In genomic region chr12:34498331-34498730, GRCm38 (mm10) we compare ENCODE assay signal across 17 mouse cellular contexts.
DNase-seq lines count a peak whose midpoint lies in the region; ATAC-seq lines count a peak whose summit lies in the region.
"Had no signal": no experiment of that assay in that cellular context is flagged by ENCODE, and none has a peak within 500 bp of the region (broad histone marks: within the 10 kb centered on the region; RNA-seq: fewer than 3 reads in every experiment).

No protein-coding gene starts in this region.

- no peak for ATAC-seq in heart, embryonic 14.5 days (ENCODE audit: insufficient number of reproducible peaks, insufficient read depth, low FRiP score, low read depth)
- ATAC-seq in forebrain, embryonic 16.5 days: peak; percentile 64
- no peak for ATAC-seq in megakaryocyte-erythroid progenitor cell, adult 5-6 weeks (replicated peaks; ENCODE audit: low FRiP score, low TSS enrichment, poor library complexity, severe bottlenecking)
- ATAC-seq: intestine, postnatal 0 days had no signal

- no peak overlapping the region for H3K4me3 ChIP-seq in heart, embryonic 14.5 days (ENCODE audit: control insufficient read depth in 1 of 2, insufficient read depth in 1 of 2, low read depth in 1 of 2, low read length in 2 of 2)
- H3K4me3 ChIP-seq in forebrain, embryonic 16.5 days (replicated peaks; ENCODE audit: low read length): no peak overlapping the region
- H3K4me3 ChIP-seq: embryonic facial prominence, embryonic 12.5 days; hindbrain, embryonic 13.5 days; limb, embryonic 13.5 days; megakaryocyte, embryonic 14.5 days; neural tube, embryonic 12.5 days had no signal

- H3K27ac ChIP-seq in heart, embryonic 14.5 days (replicated peaks in 1 of 2; ENCODE audit: control insufficient read depth in 1 of 2, insufficient read depth in 1 of 2, low read depth in 2 of 2, low read length in 2 of 2): peak overlapping the region in 1 of 2 experiments; percentile 25; a peak in 1 of 4 replicates
- H3K27ac ChIP-seq in forebrain, embryonic 16.5 days (ENCODE audit: low read length): peak overlapping the region; percentile 50
- H3K27ac ChIP-seq: embryonic facial prominence, embryonic 12.5 days; hindbrain, embryonic 13.5 days; limb, embryonic 13.5 days; liver, embryonic 14.5 days; neural tube, embryonic 12.5 days had no signal

- H3K4me1 ChIP-seq in heart, embryonic 14.5 days (ENCODE audit: control insufficient read depth in 2 of 2, insufficient read depth in 2 of 2, low read length in 2 of 2): peaks cover 4 to 38% of the 10 kb centered on the region in 2 experiments; a peak in 3 of 4 replicates
- H3K4me1 ChIP-seq in forebrain, embryonic 16.5 days (replicated peaks; ENCODE audit: control insufficient read depth, insufficient read depth, low read length): peaks cover 11% of the 10 kb centered on the region
- H3K4me1 ChIP-seq: embryonic facial prominence, embryonic 12.5 days; neural tube, embryonic 12.5 days had no signal

- H3K9me3 ChIP-seq in heart, embryonic 14.5 days (ENCODE audit: control insufficient read depth, low read length): no peaks in the 10 kb centered on the region
- H3K9me3 ChIP-seq in forebrain, embryonic 16.5 days (ENCODE audit: control insufficient read depth, low read length): no peaks in the 10 kb centered on the region
- H3K9me3 ChIP-seq: embryonic facial prominence, embryonic 12.5 days; hindbrain, embryonic 13.5 days; limb, embryonic 13.5 days; megakaryocyte, embryonic 14.5 days; neural tube, embryonic 12.5 days had no signal

- DNase-seq in heart, postnatal 36 days: no peak
- peak; percentile 32 for DNase-seq in 3T3-L1 (ENCODE audit: low read depth, low spot score)
- peak; percentile 83 for DNase-seq in Muller cell, postnatal 12 days (ENCODE audit: inconsistent ontology term)
- no peak for DNase-seq in thymus, postnatal 0 days (ENCODE audit: low spot score)
- DNase-seq: adrenal gland, postnatal 10 days; cerebellum, adult 2 months; thymus, postnatal 25 days had no signal

- H3K36me3 ChIP-seq in heart, embryonic 14.5 days (ENCODE audit: control insufficient read depth, insufficient read depth, low read length): no peaks in the 10 kb centered on the region
- H3K36me3 ChIP-seq in forebrain, embryonic 16.5 days (ENCODE audit: control insufficient read depth, insufficient read depth): no peaks in the 10 kb centered on the region
- H3K36me3 ChIP-seq: embryonic facial prominence, embryonic 12.5 days; hindbrain, embryonic 13.5 days; limb, embryonic 13.5 days; neural tube, embryonic 12.5 days had no signal

- WGBS in heart, embryonic 14.5 days: 78% methylated on average over 8 of the region's 8 CpGs
- WGBS in forebrain, embryonic 16.5 days: 33% methylated on average over 8 of the region's 8 CpGs

- 0 out of 2 replicates have a peak overlapping the region, but pooled peaks have one; percentile 44 for H3K9ac ChIP-seq in heart, embryonic 14.5 days (ENCODE audit: low read length)
- no peak overlapping the region for H3K9ac ChIP-seq in forebrain, embryonic 16.5 days (replicated peaks; ENCODE audit: low read depth, low read length)
- H3K9ac ChIP-seq: embryonic facial prominence, embryonic 12.5 days; hindbrain, embryonic 13.5 days; limb, embryonic 13.5 days; liver, embryonic 14.5 days; neural tube, embryonic 12.5 days had no signal

- H3K27me3 ChIP-seq in heart, embryonic 14.5 days (ENCODE audit: control insufficient read depth, insufficient read depth, low read length): no peaks in the 10 kb centered on the region
- H3K27me3 ChIP-seq in forebrain, embryonic 16.5 days (replicated peaks; ENCODE audit: control insufficient read depth, insufficient read depth, low read length): no peaks in the 10 kb centered on the region
- H3K27me3 ChIP-seq: embryonic facial prominence, embryonic 12.5 days; hindbrain, embryonic 13.5 days; limb, embryonic 13.5 days; megakaryocyte, embryonic 14.5 days; neural tube, embryonic 12.5 days had no signal

- intact Hi-C loops in heart, postnatal 36 days (cut with DNase I): no loop called here

- H3K4me2 ChIP-seq in heart, embryonic 14.5 days (ENCODE audit: low read length): peak overlapping the region; percentile 60
- H3K4me2 ChIP-seq in forebrain, embryonic 16.5 days (ENCODE audit: low read length): no peak overlapping the region
- H3K4me2 ChIP-seq: embryonic facial prominence, embryonic 12.5 days; hindbrain, embryonic 13.5 days; limb, embryonic 13.5 days; neural tube, embryonic 12.5 days had no signal

Comparison
In these comparisons a context has a peak if more than half of its experiments do, and no peak if none do; other contexts are left out.
1. DNase-seq: peak in 3T3-L1 (single experiment) and Muller cell, postnatal 12 days (single experiment); none in heart, postnatal 36 days (0 of 2) and thymus, postnatal 0 days (single experiment).